In the genomic region with DNA sequence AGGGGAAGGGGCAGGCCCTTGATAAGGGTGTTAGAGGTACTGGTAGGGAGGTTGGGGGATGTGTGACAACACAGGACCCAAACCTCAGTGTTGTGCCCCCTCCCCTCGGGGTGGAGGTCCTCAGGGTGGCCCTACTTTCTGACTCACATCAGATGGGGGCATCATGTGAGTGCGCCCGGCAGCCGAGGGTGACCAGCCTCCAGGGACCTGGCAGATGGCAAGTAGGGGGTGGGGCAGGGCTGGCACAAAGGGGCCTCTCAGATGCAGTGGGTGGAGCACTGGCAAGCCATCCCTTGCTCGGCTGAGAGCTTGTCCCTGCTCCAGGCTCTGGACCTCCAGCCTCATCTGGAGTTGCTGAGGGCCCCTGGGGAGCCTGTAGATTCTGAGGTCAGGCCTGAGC, we compare ENCODE assay signal across 8 mouse cellular contexts. TPM values are rescaled to one million over a fixed set of nuclear protein-coding genes. Genes with fewer than 3 reads are reported as not detected.
DNase-seq lines count a peak whose midpoint lies in the region; ATAC-seq lines count a peak whose summit lies in the region.

No protein-coding gene starts in this region.

- whole genome bisulfite sequencing in kidney, embryonic 14.5 days = 43% methylated on average over 5 of the region's 5 CpGs
- WGBS in limb, embryonic 12.5 days = 54% methylated on average over 5 of the region's 5 CpGs

- peak; percentile 60 for DNase-seq in kidney, adult 9 months
- DNase-seq in frontal cortex, postnatal 14 days (ENCODE audit: low spot score in 2 of 2) = peak; percentile 49 to 58
- DNase-seq in retina, postnatal 7 days (ENCODE audit: low read depth, low spot score) = peak; percentile 33
- DNase-seq in embryo, embryonic 11 days = no peak
- DNase-seq in T-cell, adult 2 months (ENCODE audit: low spot score) = no peak

- H3K27ac ChIP-seq in kidney, embryonic 14.5 days (ENCODE audit: low read depth, low read length) = no peak overlapping the region
- H3K27ac ChIP-seq in brown adipose tissue, adult 24 weeks (replicated peaks; ENCODE audit: low read depth, low read length) = peak overlapping the region; percentile 98
- no peak overlapping the region for H3K27ac ChIP-seq in limb, embryonic 12.5 days

- no peaks in the 10 kb centered on the region for H3K9me3 ChIP-seq in kidney, embryonic 14.5 days (ENCODE audit: control insufficient read depth, low read length)
- H3K9me3 ChIP-seq in limb, embryonic 12.5 days = no peaks in the 10 kb centered on the region

- no peak overlapping the region for H3K9ac ChIP-seq in kidney, embryonic 14.5 days (ENCODE audit: low read depth, low read length)
- 0 out of 2 replicates have a peak overlapping the region, but pooled peaks have one; percentile 5 for H3K9ac ChIP-seq in limb, embryonic 12.5 days (replicated peaks)

- no peaks in the 10 kb centered on the region for H3K36me3 ChIP-seq in kidney, embryonic 14.5 days (ENCODE audit: control insufficient read depth, insufficient read depth, low read length)
- no peaks in the 10 kb centered on the region for H3K36me3 ChIP-seq in limb, embryonic 12.5 days

- no peak overlapping the region for H3K4me2 ChIP-seq in kidney, embryonic 14.5 days (replicated peaks; ENCODE audit: low read depth, low read length)
- H3K4me2 ChIP-seq in limb, embryonic 12.5 days = no peak overlapping the region

- H3K27me3 ChIP-seq in kidney, embryonic 14.5 days (ENCODE audit: control insufficient read depth, insufficient read depth, low read length) = no peaks in the 10 kb centered on the region
- peaks cover 14% of the 10 kb centered on the region for H3K27me3 ChIP-seq in limb, embryonic 12.5 days

- H3K4me1 ChIP-seq in kidney, embryonic 14.5 days (ENCODE audit: control insufficient read depth, insufficient read depth, low read length) = peaks cover 31% of the 10 kb centered on the region
- peaks cover 45% of the 10 kb centered on the region for H3K4me1 ChIP-seq in brown adipose tissue, adult 24 weeks (ENCODE audit: control insufficient read depth, insufficient read depth, insufficient read length, low read length)
- H3K4me1 ChIP-seq in limb, embryonic 12.5 days (replicated peaks) = peaks cover 24% of the 10 kb centered on the region

- no peak overlapping the region for H3K4me3 ChIP-seq in kidney, embryonic 14.5 days (ENCODE audit: low read length)
- peak overlapping the region; percentile 82 for H3K4me3 ChIP-seq in brown adipose tissue, adult 24 weeks (ENCODE audit: insufficient read depth, low read depth, low read length)
- H3K4me3 ChIP-seq in limb, embryonic 12.5 days (replicated peaks) = no peak overlapping the region

- ATAC-seq in kidney, embryonic 14.5 days (ENCODE audit: low FRiP score, low TSS enrichment) = no peak
- no peak for ATAC-seq in limb, embryonic 12.5 days (ENCODE audit: insufficient number of reproducible peaks, insufficient read depth, low FRiP score, low TSS enrichment, low read depth)

RNA-seq across cellular contexts. Expression of gene Adgrg1, which starts 12.1 kb away (rescaled TPM):
- polyA plus RNA-seq in kidney, embryonic 14.5 days (2014; fragmentation: Nextera tagmentation; extraction: Ambion mirVana) = 15.5 and 31.3 TPM in 2 replicates
- polyA plus RNA-seq in brown adipose tissue, adult 24 weeks (2012; ENCODE audit: insufficient read depth, insufficient read length, missing spikeins) = 7.4 and 18.4 TPM in 2 replicates
- polyA plus RNA-seq in limb, embryonic 12.5 days (2016; fragmentation: Nextera tagmentation; extraction: Ambion mirVana) = 7.0 and 7.1 TPM in 2 replicates

RNA-seq across cellular contexts. Expression of gene Adgrg3, which starts 30.8 kb away (rescaled TPM):
- polyA plus RNA-seq in kidney, embryonic 14.5 days (2014; fragmentation: Nextera tagmentation; extraction: Ambion mirVana) = 2.9 and 3.8 TPM in 2 replicates
- polyA plus RNA-seq in brown adipose tissue, adult 24 weeks (2012; ENCODE audit: insufficient read depth, insufficient read length, missing spikeins) = not detected in 2 replicates
- 2.2 and 2.7 TPM in 2 replicates for polyA plus RNA-seq in limb, embryonic 12.5 days (2016; fragmentation: Nextera tagmentation; extraction: Ambion mirVana)

Comparison
In these comparisons a context has a peak if more than half of its experiments do, and no peak if none do; other contexts are left out.
1. DNase-seq: peak in kidney, adult 9 months (single experiment), frontal cortex, postnatal 14 days (2 of 2) and retina, postnatal 7 days (single experiment); none in embryo, embryonic 11 days (single experiment) and T-cell, adult 2 months (single experiment).